Mouse (Mus musculus) lung, postnatal 10 days (tissue): ENCODE results near the gene Acsm4.
"Not testable (repeated sequence)": the region's sequence is repeated elsewhere in the genome, so short reads cannot be mapped to it uniquely, and the experiment has no call there.

Source experiments
- DNase-seq: peaks from one replicate; pipeline ENCODE4 v3.0.0; 2021

Acsm4 gene

GRCm38 (mm10) chr7:119689726-119690125 lies at the start of gene Acsm4:
TSS of gene Acsm4 (plus strand) at chr7:119690026.
- DNase-seq = no peak

DNA sequence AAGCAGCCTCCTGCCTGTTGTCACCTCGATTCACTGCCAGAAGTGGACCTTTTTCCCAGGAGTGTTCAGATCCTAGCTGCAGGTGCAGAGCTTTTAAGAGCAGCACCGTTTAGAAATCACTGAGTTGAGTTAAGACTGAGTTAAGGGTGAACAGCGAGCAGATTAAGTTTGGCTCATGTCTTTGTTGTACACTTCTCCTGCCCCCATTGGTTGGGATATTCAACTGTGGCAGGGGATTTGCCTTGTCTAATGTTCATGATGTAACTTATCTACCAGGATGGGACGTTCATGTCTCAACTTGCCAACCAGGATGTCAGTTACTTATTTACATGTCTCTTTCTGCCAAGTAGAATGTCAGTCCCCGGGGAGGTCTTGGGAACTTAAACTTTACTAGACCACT lies 47.5 kb upstream of the Acsm4 start:
- DNase-seq = no peak

DNA sequence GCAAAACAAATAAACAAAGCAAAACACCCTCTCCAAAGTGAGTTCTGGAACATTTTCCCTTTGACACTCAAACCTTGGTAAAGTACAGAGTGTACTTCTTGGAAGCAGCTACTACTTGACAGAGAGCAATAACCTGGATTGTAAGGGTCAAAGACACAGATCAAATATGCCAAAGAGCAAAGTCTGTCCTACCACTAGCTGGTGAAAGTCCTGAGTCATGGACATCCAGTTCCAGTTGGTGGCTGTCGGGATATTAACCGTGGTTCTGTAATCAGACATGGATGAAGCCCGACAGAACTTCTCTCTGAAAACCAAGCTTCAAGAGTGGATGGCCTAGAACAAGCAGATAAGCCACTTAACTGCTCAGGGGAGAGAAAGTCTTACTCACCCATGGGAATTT lies 21.9 kb upstream of the Acsm4 start:
- DNase-seq = no peak

DNA sequence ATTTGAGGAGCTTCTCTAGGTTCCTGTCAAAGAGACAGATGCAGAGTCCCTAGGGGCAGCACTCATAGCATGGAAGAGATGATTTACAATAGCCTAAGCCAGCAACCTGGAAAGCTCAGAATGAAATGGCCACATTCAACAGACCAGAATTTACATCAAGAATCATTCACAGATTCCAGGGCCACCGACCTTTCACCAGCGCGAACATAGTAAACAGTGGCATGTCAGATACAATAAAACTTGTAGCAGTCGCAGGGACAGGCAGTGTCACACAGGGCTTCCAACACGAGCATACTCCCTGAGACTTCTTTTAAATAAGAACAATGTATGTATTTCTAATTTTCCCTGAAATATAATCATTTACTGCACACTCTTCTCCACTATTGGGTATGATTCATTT lies 19.4 kb upstream of the Acsm4 start:
- no peak for DNase-seq

DNA sequence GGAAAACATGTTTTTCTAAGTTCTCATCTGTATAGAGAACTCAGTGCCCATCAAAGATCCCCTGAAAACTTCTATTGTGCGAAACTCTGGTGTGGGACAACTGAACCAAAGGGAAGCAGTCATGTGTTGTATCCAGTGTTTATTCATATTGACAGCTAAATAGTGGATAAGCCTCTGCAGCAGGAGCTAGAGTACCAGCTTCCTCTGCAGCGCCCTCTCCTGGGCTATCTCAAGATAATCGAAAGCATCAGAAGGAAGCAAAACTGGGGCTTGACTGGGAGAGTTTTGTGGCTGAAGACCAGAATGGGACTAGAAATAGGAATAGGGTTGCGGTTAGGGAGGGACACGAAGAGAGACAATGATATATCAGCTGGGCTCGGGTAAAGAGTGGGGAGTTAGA lies 18.9 kb upstream of the Acsm4 start:
- DNase-seq = no peak

DNA sequence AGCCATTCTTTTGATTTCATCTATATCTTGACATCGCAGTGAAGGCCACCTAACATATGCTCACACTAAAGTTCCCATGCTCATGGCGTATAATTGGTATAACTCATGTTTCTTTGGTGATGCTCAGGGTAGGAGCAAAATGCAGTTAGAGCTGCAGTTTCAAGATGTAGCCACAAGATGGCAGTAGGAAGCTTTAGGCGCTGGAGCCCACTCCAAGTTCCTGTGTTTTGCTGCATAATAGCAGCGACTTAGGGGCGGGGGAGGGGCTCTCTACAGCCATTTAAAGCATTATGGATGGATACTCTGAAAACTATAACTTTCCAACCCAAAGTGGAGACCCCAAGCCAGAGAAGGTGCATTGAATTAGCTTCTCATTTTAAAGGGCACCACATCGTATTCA lies 16.4 kb upstream of the Acsm4 start:
- DNase-seq = peak; percentile 34

GRCm38 (mm10) chr7:119680107-119680506 lies 9.7 kb upstream of the Acsm4 start:
- no peak for DNase-seq

GRCm38 (mm10) chr7:119682699-119683098 lies 7.1 kb upstream of the Acsm4 start:
- no peak for DNase-seq

- no peak for DNase-seq
Observed at GRCm38 (mm10) chr7:119692302-119692701, 2.5 kb downstream of the Acsm4 start.

DNA sequence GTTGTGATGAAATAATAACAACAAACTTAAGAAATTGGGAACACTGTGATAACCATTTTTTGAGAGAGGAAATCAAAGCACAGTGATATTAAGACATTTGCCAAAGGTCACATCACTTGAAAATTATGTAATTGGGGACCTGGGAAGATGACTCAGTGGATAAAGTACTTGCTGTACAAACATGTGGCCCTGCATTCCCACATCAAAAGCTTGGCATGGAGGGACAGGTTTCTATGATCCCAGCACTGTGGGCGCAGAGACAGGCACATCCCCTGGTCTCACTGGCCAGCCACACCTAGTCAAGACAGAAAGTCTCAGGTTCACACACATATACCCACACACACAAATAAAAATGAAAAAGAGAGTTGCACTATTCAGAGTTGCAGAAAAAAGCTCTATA lies 5.1 kb downstream of the Acsm4 start:
- no peak for DNase-seq

DNA sequence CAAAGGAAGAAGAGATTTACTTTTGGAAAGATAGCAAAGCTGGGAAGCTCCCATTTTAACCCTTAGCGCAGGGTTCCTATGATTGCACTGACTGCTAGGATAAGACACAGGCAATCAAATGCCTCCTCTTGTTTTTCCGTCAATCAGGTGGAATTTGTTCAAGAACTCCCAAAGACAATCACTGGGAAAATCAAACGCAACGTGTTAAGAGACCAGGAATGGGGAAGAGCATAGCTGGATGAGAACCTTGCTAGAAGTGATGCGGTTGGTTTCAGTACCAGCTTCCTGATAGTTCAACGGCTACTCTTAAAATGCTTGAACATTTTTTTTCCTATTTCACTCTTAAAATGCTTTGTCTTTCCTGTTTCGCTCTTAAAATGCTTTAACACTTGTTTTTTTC lies 24.3 kb downstream of the Acsm4 start:
- DNase-seq = no peak

DNA sequence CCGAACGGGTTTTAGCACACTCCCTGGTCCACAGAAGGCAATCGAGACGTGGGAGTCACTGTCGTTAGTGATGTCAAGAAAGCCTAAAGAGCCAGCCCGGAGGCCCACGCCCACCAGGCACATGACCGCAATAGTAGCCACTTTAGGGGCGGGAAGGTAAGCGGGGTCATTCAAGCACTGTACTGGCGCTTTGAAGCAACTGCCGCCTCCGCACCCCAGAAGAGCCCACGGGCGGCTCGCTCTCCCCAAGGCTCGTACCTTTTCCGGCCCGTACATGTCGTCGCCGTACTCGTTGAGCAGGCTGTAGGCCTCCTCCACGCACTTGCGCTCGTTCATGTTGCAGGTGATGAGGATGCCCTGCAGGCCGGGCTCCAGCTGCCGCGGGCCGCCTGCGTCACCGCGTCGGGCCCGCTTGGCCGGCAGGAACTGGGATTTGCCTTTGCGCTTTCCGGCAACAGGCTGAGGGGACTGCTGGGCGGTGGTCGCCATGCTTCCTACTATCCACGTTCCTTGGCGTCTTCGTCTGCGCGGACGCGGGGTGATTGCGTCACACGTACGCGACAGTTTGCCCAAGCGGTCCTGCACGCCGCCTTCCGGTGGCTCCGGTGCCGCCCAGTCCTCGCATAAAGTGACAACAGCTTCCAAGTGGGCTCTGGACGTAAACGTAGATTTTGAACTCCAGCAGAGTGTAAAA lies 30.6 kb downstream of the Acsm4 start, which contains the start of gene Thumpd1:
Thumpd1 (minus strand) TSS at position 546 of the 694 bp plus-strand sequence.
- peak; percentile 96 for DNase-seq

DNA sequence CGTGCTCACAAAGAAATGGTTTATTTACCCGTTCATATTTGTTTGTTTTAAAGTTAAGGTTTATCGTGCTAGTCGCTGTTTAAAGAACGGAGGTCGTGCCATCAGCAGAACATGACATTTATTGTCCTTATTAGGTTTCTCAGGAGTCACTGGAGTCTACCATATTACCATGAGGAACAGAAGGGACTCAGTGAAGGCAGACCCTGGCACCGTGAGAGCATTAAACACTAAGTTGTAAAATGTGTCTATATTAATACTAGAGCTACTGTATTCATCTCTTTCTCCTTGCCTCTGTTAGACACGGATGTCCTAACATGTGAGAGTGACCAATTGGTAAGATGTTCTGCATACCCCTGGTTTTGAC lies 31.1 kb downstream of the Acsm4 start:
- peak; percentile 10 for DNase-seq

DNA sequence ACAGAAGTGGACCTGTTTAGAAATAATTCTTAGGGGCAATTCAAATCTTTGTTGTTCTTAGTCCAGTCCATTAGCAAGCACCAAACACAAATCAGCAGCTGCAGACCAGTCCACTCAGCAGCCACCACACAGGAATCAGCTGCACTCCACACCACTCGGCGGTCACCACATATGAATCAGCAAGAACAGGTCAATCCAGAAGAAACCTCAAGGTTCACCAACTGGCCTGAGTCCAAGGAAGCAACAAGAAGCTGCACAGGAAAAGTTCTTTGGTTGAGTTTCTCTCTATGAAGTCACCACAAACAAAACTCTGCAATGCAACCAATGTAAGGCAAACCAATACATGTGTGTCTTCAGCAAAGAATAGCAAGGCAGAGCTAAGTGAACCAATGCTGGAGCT lies 37.8 kb downstream of the Acsm4 start:
- DNase-seq = no peak

- not testable (repeated sequence) for DNase-seq
Observed at GRCm38 (mm10) chr7:119731262-119731661, 41.4 kb downstream of the Acsm4 start.

GRCm38 (mm10) chr7:119738877-119739276 lies 49.1 kb downstream of the Acsm4 start:
- DNase-seq = no peak

- not testable (repeated sequence) for DNase-seq
Observed at GRCm38 (mm10) chr7:119739798-119740468, 50.1 kb downstream of the Acsm4 start.

GRCm38 (mm10) chr7:119744321-119744720 lies 54.5 kb downstream of the Acsm4 start:
- DNase-seq = peak; percentile 2

- no peak for DNase-seq
Observed at GRCm38 (mm10) chr7:119745869-119746268, 56.0 kb downstream of the Acsm4 start.

DNA sequence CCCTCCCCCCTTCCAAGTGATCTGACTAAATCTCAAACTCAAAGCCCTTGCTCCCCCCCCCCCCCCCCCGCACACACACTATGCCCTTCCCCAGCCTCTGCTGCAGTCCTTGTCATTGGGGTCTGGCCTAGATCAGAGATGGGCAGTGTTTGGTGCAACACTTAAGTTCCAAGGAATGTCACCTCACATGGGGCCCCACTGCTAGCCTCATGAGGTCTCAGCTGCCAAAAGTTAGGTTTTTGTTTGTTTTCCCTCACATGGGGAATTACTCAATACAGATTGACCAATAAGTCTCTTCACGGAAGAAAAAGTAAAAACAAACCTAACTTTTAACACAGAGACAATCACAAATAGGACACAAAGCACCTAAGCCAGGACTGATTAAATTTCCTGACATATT lies 58.9 kb downstream of the Acsm4 start:
- DNase-seq = no peak

GRCm38 (mm10) chr7:119749942-119750341 lies 60.1 kb downstream of the Acsm4 start:
- DNase-seq = no peak

DNA sequence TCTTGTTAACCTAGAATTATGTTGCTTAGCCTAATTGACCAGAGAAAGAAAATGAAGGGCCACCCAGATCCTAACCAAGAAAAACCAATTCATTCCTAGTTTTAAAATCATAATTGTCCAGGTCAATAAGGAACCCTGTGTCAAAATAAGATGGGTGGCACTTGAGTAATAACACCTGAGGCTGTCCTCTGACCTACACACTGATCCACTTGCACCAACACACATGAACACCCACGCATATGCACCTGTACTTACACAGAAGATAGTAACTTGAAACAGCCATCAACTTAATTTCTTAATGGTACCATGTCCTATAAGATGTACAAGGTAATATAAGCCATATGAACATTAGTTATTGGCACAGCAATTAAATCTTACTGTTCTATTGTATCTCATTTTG lies 63.9 kb downstream of the Acsm4 start:
- no peak for DNase-seq

DNA sequence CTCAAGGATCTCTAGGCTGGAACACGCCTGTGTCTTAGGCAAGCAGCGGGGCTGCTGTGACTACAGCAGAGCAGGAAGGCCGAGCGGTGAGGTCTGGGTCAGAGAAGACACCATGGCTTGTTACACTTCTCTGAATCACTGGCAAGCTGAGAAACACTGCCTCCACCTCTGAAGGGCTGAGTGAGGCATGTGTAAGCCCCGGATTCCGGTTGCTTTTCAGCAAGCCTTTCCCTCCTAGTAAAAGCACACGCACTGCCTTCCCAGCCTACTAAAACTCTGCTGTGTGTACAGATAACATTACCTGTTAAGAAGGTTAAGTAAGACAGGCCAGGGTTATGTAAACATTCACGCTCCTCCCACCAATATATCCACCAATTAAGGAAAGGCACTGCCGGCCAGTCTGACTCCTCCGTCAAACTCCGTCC lies 70.7 kb downstream of the Acsm4 start, which contains the start of gene Acsm3:
Acsm3 (plus strand) TSS at position 397 of the 425 bp plus-strand sequence.
- no peak for DNase-seq

DNA sequence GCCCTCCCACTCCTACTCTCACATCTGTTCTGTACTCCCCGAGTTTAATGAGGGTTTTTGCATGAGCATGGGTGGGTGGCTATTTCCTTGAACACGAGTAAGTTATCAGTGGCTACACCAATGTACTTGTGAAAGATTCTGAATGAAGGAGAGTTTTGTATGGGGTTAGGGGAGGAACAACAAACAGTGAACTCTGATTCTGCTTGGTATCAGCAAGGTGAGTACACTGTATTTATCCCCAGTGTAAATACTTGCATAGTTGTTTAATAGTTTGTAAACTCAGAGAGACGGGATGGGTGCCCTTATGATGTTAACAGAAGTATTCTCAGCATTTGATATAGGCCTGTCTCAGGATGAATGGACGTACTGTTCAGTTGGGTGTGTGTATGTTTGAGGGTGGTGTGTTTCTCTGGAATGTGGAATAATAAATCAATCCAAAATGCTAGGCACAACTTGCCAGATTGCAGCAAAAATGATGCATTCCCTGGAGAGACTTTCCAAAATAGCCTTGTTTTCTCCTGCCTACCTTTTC lies 72.4 kb downstream of the Acsm4 start:
- DNase-seq = no peak
